ENCODE assay signal across 38 mouse cellular contexts in genomic region chr11:109395291-109395690, GRCm38 (mm10). TPM values are rescaled to one million over a fixed set of nuclear protein-coding genes. Genes with fewer than 3 reads are reported as not detected.
A peak's percentile ranks its signal among the peaks of the same experiment; 100 is the strongest.
DNase-seq lines count a peak whose midpoint lies in the region; ATAC-seq and TF ChIP-seq lines count a peak whose summit lies in the region.
"Had no signal": no experiment of that assay in that cellular context is flagged by ENCODE, and none has a peak within 500 bp of the region (broad histone marks: within the 10 kb centered on the region; RNA-seq: fewer than 3 reads in every experiment).

No protein-coding gene starts in this region.

- H3K4me3 ChIP-seq in gastrocnemius, adult 2 months: no peak overlapping the region
- no peak overlapping the region for H3K4me3 ChIP-seq in liver, adult 2 months (ENCODE audit: insufficient read depth, low read depth, low read length)
- H3K4me3 ChIP-seq in liver, embryonic 11.5 days (ENCODE audit: low read depth, low read length): no peak overlapping the region
- H3K4me3 ChIP-seq in kidney, embryonic 15.5 days (replicated peaks): no peak overlapping the region
- H3K4me3 ChIP-seq: embryonic facial prominence, embryonic 12.5 days; heart, embryonic 15.5 days; intestine, embryonic 15.5 days; neural tube, embryonic 15.5 days had no signal

- no peak for DNase-seq in gastrocnemius, adult 2 months
- DNase-seq in gastrocnemius, postnatal 14 days: no peak
- DNase-seq in liver, adult 2 months (ENCODE audit: extremely low read depth, low read depth, low spot score): peak; percentile 70
- no peak for DNase-seq in liver, embryonic 11.5 days (ENCODE audit: low spot score)
- no peak for DNase-seq in right cerebral cortex, adult 18-20 months
- DNase-seq in ovary, postnatal 36 days (ENCODE audit: low spot score): no peak
- DNase-seq: adrenal gland, postnatal 10 days; cerebellum, adult 11 months; cerebellum, adult 9-10 months; embryo, embryonic 11 days; liver; lung, adult 18-20 months; lung, postnatal 14 days; midbrain, embryonic 14.5 days; spleen, adult 18-20 months; thymus, postnatal 14 days had no signal

- intact Hi-C loops in gastrocnemius, adult 2 months (cut with DNase I): no loop called here
- intact Hi-C loops in gastrocnemius, postnatal 14 days (cut with DNase I; ENCODE audit: low total_unique reads): no loop called here

- peaks cover 18% of the 10 kb centered on the region for H3K36me3 ChIP-seq in liver, adult 2 months (ENCODE audit: control insufficient read depth, insufficient read depth, low read length)
- peaks cover 4% of the 10 kb centered on the region for H3K36me3 ChIP-seq in liver, embryonic 11.5 days (ENCODE audit: control insufficient read depth, insufficient read depth, low read length)
- peaks cover 54% of the 10 kb centered on the region for H3K36me3 ChIP-seq in kidney, embryonic 15.5 days

- no peak for ATAC-seq in liver, embryonic 11.5 days (replicated peaks; ENCODE audit: low FRiP score)
- ATAC-seq in kidney, embryonic 15.5 days (replicated peaks; ENCODE audit: low FRiP score): peak; percentile 40; the same call in 1 of the 2 replicates
- ATAC-seq: forebrain, embryonic 16.5 days; hindbrain, postnatal 0 days; intestine, embryonic 15.5 days had no signal

- no peak for TF ChIP-seq POLR2A in liver, adult 2 months (IDR thresholded peaks at IDR 0.05; ENCODE audit: extremely low read depth, insufficient read depth, low read length)

- H3K9ac ChIP-seq in liver, adult 2 months (ENCODE audit: low read depth, low read length): no peak overlapping the region
- no peak overlapping the region for H3K9ac ChIP-seq in liver, embryonic 11.5 days (ENCODE audit: low read depth, low read length)
- H3K9ac ChIP-seq in kidney, embryonic 15.5 days: no peak overlapping the region
- H3K9ac ChIP-seq: embryonic facial prominence, embryonic 12.5 days; heart, embryonic 15.5 days; intestine, embryonic 15.5 days; neural tube, embryonic 15.5 days had no signal

- H3K79me2 ChIP-seq in liver, adult 2 months (ENCODE audit: control insufficient read depth, insufficient read depth, low read length): peaks cover 11% of the 10 kb centered on the region; the same call in 1 of the 2 replicates

- H3K9me3 ChIP-seq in liver, embryonic 11.5 days (ENCODE audit: control insufficient read depth, low read length): no peaks in the 10 kb centered on the region
- H3K9me3 ChIP-seq in kidney, embryonic 15.5 days (replicated peaks): no peaks in the 10 kb centered on the region
- H3K9me3 ChIP-seq: embryonic facial prominence, embryonic 12.5 days; heart, embryonic 15.5 days; intestine, embryonic 15.5 days; neural tube, embryonic 15.5 days had no signal

- TF ChIP-seq CTCF in gastrocnemius, adult 2 months (IDR thresholded peaks at IDR 0.05): no peak
- TF ChIP-seq CTCF in liver, adult 2 months (IDR thresholded peaks at IDR 0.05; ENCODE audit: low read depth, low read length): no peak

- H3K4me1 ChIP-seq in liver, adult 2 months (ENCODE audit: control insufficient read depth, insufficient read depth, low read length): peaks cover 12% of the 10 kb centered on the region
- H3K4me1 ChIP-seq in liver, embryonic 11.5 days (replicated peaks; ENCODE audit: control insufficient read depth, insufficient read depth, low read length): no peaks in the 10 kb centered on the region
- H3K4me1 ChIP-seq in kidney, embryonic 15.5 days: no peaks in the 10 kb centered on the region
- H3K4me1 ChIP-seq: embryonic facial prominence, embryonic 12.5 days; intestine, embryonic 15.5 days had no signal

- no peak overlapping the region for H3K4me2 ChIP-seq in liver, embryonic 11.5 days
- H3K4me2 ChIP-seq in kidney, embryonic 15.5 days: no peak overlapping the region
- H3K4me2 ChIP-seq: embryonic facial prominence, embryonic 12.5 days; heart, embryonic 15.5 days; intestine, embryonic 15.5 days; neural tube, embryonic 15.5 days had no signal

- peak overlapping the region; percentile 28; the same call in 1 of the 2 replicates for H3K27ac ChIP-seq in gastrocnemius, adult 2 months
- no peak overlapping the region for H3K27ac ChIP-seq in liver, adult 2 months (replicated peaks; ENCODE audit: insufficient read depth, low read depth, low read length)
- no peak overlapping the region for H3K27ac ChIP-seq in liver, embryonic 11.5 days (ENCODE audit: low read depth, low read length)
- no peak overlapping the region for H3K27ac ChIP-seq in kidney, embryonic 15.5 days
- H3K27ac ChIP-seq: embryonic facial prominence, embryonic 12.5 days; heart, embryonic 15.5 days; hindbrain, postnatal 0 days; intestine, embryonic 15.5 days; neural tube, embryonic 15.5 days had no signal

- 80% methylated on average over 9 of the region's 9 CpGs for WGBS in liver, adult 2 months
- WGBS in liver, embryonic 11.5 days: 92% methylated on average over 9 of the region's 9 CpGs
- WGBS in kidney, embryonic 15.5 days: 73% methylated on average over 9 of the region's 9 CpGs

- H3K27me3 ChIP-seq in liver, adult 2 months (ENCODE audit: control insufficient read depth, insufficient read depth, low read length): no peaks in the 10 kb centered on the region
- no peaks in the 10 kb centered on the region for H3K27me3 ChIP-seq in liver, embryonic 11.5 days (replicated peaks; ENCODE audit: control insufficient read depth, insufficient read depth, low read length)
- H3K27me3 ChIP-seq in kidney, embryonic 15.5 days: no peaks in the 10 kb centered on the region
- H3K27me3 ChIP-seq: CH12.LX; embryonic facial prominence, embryonic 12.5 days; heart, embryonic 15.5 days; intestine, embryonic 15.5 days; neural tube, embryonic 15.5 days had no signal

RNA-seq across cellular contexts. Expression of gene 9930022D16Rik, which starts 18.4 kb away (rescaled TPM):
- total RNA-seq in gastrocnemius, adult 2 months (2021): not detected
- not detected for total RNA-seq in gastrocnemius, postnatal 14 days (2021)
- total RNA-seq in liver, adult 2 months (2014; rRNA removed): not detected in 2 replicates
- polyA plus RNA-seq in liver, adult 2 months (2012; rRNA removed): not detected in 2 replicates
- polyA plus RNA-seq in liver, embryonic 11.5 days (2014; fragmentation: Nextera tagmentation; extraction: Ambion mirVana): not detected in 2 replicates
- polyA plus RNA-seq in kidney, embryonic 15.5 days (2015; fragmentation: Nextera tagmentation; extraction: Ambion mirVana): not detected in 2 replicates
- total RNA-seq: adrenal gland, postnatal 10 days; ES-E14; gastrocnemius, adult 8-10 months; granulocyte monocyte progenitor cell, adult 5-6 weeks; heart, postnatal 25 days; hindbrain, postnatal 0 days; layer of hippocampus, adult 18-20 months; layer of hippocampus, postnatal 10 days; left cerebral cortex, adult 18-20 months; left cerebral cortex, postnatal 14 days had no signal
- polyA plus RNA-seq: C2C12; embryonic facial prominence, embryonic 12.5 days; forebrain, embryonic 11.5 days; forebrain, embryonic 16.5 days; heart, embryonic 15.5 days; hindbrain, embryonic 11.5 days; hindbrain, postnatal 0 days; intestine, embryonic 15.5 days; limb, embryonic 11.5 days; midbrain, embryonic 14.5 days; stomach, embryonic 16.5 days; urinary bladder, adult 2 months had no signal

RNA-seq across cellular contexts. Expression of gene Amz2, which starts 30.5 kb away (rescaled TPM):
- total RNA-seq in gastrocnemius, adult 2 months (2021): 10 to 100 TPM; 70.4 to 71.7 TPM
- total RNA-seq in gastrocnemius, postnatal 14 days (2021): 10 to 100 TPM; 40.0 to 46.2 TPM
- total RNA-seq in liver, adult 2 months (2014; rRNA removed): 10.8 and 16.0 TPM in 2 replicates
- polyA plus RNA-seq in liver, adult 2 months (2012; rRNA removed): 13.3 and 14.8 TPM in 2 replicates
- polyA plus RNA-seq in liver, embryonic 11.5 days (2014; fragmentation: Nextera tagmentation; extraction: Ambion mirVana): 33.7 and 35.5 TPM in 2 replicates
- polyA plus RNA-seq in kidney, embryonic 15.5 days (2015; fragmentation: Nextera tagmentation; extraction: Ambion mirVana): 37.1 and 44.6 TPM in 2 replicates

RNA-seq across cellular contexts. Expression of gene Gna13, which starts 32.7 kb away (rescaled TPM):
- 10 to 100 TPM; 25.6 to 27.8 TPM for total RNA-seq in gastrocnemius, adult 2 months (2021)
- 10 to 100 TPM; 27.1 to 29.7 TPM for total RNA-seq in gastrocnemius, postnatal 14 days (2021)
- 18.0 and 23.2 TPM in 2 replicates for total RNA-seq in liver, adult 2 months (2014; rRNA removed)
- polyA plus RNA-seq in liver, adult 2 months (2012; rRNA removed): 10.0 and 13.7 TPM in 2 replicates
- 24.9 and 25.3 TPM in 2 replicates for polyA plus RNA-seq in liver, embryonic 11.5 days (2014; fragmentation: Nextera tagmentation; extraction: Ambion mirVana)
- 20.8 and 21.5 TPM in 2 replicates for polyA plus RNA-seq in kidney, embryonic 15.5 days (2015; fragmentation: Nextera tagmentation; extraction: Ambion mirVana)
